Mouse (Mus musculus): Measurements from ENCODE around the gene Cdk2. TPM values are rescaled to one million over a fixed set of nuclear protein-coding genes. Genes with fewer than 3 reads are reported as not detected.

The Cdk2 gene
- polyA plus RNA-seq, 1 experiment, result 39.9 TPM

GRCm38 (mm10) chr10:128699611-128700010, 5.2 kb downstream of the Cdk2 start:
- no peak overlapping the region for H3K4me2 ChIP-seq (ENCODE audit: low read depth)
- peaks cover 21% of the 10 kb centered on the region for H3K36me3 ChIP-seq (ENCODE audit: control insufficient read depth, insufficient read depth)
- no peak overlapping the region for H3K4me3 ChIP-seq
- TF ChIP-seq TCF12 (IDR thresholded peaks at IDR 0.05; ENCODE audit: insufficient read depth, poor library complexity, severe bottlenecking), result no peak
- TF ChIP-seq MYOD1 (IDR thresholded peaks at IDR 0.05; ENCODE audit: control insufficient read depth in 1 of 3, insufficient read length in 2 of 3, low read depth in 2 of 3), result no peak
- TF ChIP-seq SRF (IDR thresholded peaks at IDR 0.05; ENCODE audit: control insufficient read depth, insufficient read length, low read depth), result no peak
- TF ChIP-seq POLR2A (IDR thresholded peaks at IDR 0.05; ENCODE audit: insufficient read length, low read depth), result no peak
- no peak for TF ChIP-seq USF1 (IDR thresholded peaks at IDR 0.05; ENCODE audit: low read depth)
- no peak for TF ChIP-seq TCF3 (IDR thresholded peaks at IDR 0.05; ENCODE audit: insufficient read length, low read depth)
- no peak for TF ChIP-seq POLR2AphosphoS2 (IDR thresholded peaks at IDR 0.05; ENCODE audit: insufficient read length, low read depth)
- TF ChIP-seq REST (IDR thresholded peaks at IDR 0.05; ENCODE audit: insufficient read depth, insufficient read length), result no peak
- TF ChIP-seq E2F4 (IDR thresholded peaks at IDR 0.05; ENCODE audit: insufficient read depth), result no peak
- no peak for TF ChIP-seq CEBPB (IDR thresholded peaks at IDR 0.05; ENCODE audit: insufficient read depth, poor library complexity, severe bottlenecking)
- TF ChIP-seq MYOG (IDR thresholded peaks at IDR 0.05; ENCODE audit: control insufficient read depth in 1 of 3, insufficient read depth in 1 of 3, insufficient read length in 2 of 3, low read depth in 2 of 3), result no peak
- no peak for TF ChIP-seq MAX (IDR thresholded peaks at IDR 0.05; ENCODE audit: low read depth)
- H3K27me3 ChIP-seq (ENCODE audit: control insufficient read depth, insufficient read depth, insufficient read length), result no peaks in the 10 kb centered on the region
- H3K79me2 ChIP-seq (ENCODE audit: control insufficient read depth, insufficient read depth), result peaks cover 22% of the 10 kb centered on the region
- no peak overlapping the region for H3ac ChIP-seq (ENCODE audit: control insufficient read depth, insufficient read length)

DNA sequence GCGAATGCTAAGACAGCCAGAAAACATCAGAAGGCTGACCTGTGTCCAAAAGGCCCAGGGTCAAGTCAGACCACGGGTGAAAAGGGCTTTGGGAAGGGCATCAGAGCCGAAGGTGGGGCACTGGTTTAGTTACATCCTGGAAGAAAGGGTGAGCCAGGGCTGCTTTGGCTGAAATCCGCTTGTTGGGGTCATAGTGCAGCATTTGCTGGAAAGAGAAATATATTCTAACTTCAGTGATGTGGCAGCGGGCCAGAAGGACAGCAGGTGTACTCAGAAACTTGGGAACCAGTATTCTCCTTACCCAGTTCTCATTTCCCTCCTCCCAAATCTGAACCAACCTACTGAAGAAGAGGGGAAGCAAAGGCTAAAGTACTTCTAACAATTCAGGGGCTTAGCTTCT, 5.8 kb downstream of the Cdk2 start:
- no peak overlapping the region for H3K4me3 ChIP-seq
- TF ChIP-seq TCF12 (IDR thresholded peaks at IDR 0.05; ENCODE audit: insufficient read depth, poor library complexity, severe bottlenecking) (no peak), CEBPB (IDR thresholded peaks at IDR 0.05; ENCODE audit: insufficient read depth, poor library complexity, severe bottlenecking) (no peak), E2F4 (IDR thresholded peaks at IDR 0.05; ENCODE audit: insufficient read depth) (no peak), USF1 (IDR thresholded peaks at IDR 0.05; ENCODE audit: low read depth) (no peak), POLR2AphosphoS2 (IDR thresholded peaks at IDR 0.05; ENCODE audit: insufficient read length, low read depth) (no peak), MYOG (IDR thresholded peaks at IDR 0.05; ENCODE audit: control insufficient read depth in 1 of 3, insufficient read depth in 1 of 3, insufficient read length in 2 of 3, low read depth in 2 of 3) (no peak), TCF3 (IDR thresholded peaks at IDR 0.05; ENCODE audit: insufficient read length, low read depth) (no peak), POLR2A (IDR thresholded peaks at IDR 0.05; ENCODE audit: insufficient read length, low read depth) (no peak), SRF (IDR thresholded peaks at IDR 0.05; ENCODE audit: control insufficient read depth, insufficient read length, low read depth) (no peak), REST (IDR thresholded peaks at IDR 0.05; ENCODE audit: insufficient read depth, insufficient read length) (no peak)
- H3K27me3 ChIP-seq (ENCODE audit: control insufficient read depth, insufficient read depth, insufficient read length), result no peaks in the 10 kb centered on the region
- no peak overlapping the region for H3ac ChIP-seq (ENCODE audit: control insufficient read depth, insufficient read length)
- no peak overlapping the region for H3K4me2 ChIP-seq (ENCODE audit: low read depth)
- peaks cover 21% of the 10 kb centered on the region for H3K36me3 ChIP-seq (ENCODE audit: control insufficient read depth, insufficient read depth)
- peaks cover 23% of the 10 kb centered on the region for H3K79me2 ChIP-seq (ENCODE audit: control insufficient read depth, insufficient read depth)

DNA sequence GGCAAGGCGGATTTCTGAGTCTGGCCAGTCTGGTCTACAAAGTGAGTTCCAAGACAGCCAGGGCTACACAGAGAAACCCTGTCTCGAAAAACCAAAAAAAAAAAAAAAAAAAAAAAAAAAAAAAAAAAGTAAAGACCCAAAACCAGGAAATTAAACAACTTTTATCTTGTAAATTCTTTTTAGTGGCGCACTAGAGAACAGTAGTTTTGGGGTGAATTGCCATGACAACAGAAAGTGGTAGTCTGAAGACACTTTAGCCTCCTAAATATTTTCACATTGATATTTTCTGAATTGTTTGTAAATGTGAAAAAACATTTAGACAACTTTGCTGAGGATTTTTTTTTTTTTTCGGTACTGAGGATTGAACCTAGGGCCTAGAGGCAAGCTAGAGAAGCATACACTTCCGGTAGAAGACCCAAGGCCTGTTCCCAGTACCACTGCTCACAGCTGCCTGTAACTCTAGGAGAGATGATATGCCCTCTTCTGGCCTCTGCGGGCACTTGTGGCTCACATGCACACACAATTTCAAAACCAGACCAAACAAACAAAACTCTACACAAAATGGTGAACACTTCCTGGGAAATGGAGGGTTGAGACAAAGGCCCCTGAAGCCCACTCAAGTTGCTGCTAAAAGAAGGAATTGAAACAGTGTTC, 7.6 kb downstream of the Cdk2 start:
- no peak overlapping the region for H3ac ChIP-seq (ENCODE audit: control insufficient read depth, insufficient read length)
- peak overlapping the region; percentile 74 for H3K4me2 ChIP-seq (ENCODE audit: low read depth)
- TF ChIP-seq POLR2A (IDR thresholded peaks at IDR 0.05; ENCODE audit: insufficient read length, low read depth) (no peak), REST (IDR thresholded peaks at IDR 0.05; ENCODE audit: insufficient read depth, insufficient read length) (no peak), MYOG (IDR thresholded peaks at IDR 0.05; ENCODE audit: control insufficient read depth in 1 of 3, insufficient read depth in 1 of 3, insufficient read length in 2 of 3, low read depth in 2 of 3) (no peak), MAX (IDR thresholded peaks at IDR 0.05; ENCODE audit: low read depth) (no peak), MYOD1 (IDR thresholded peaks at IDR 0.05; ENCODE audit: control insufficient read depth in 1 of 3, insufficient read length in 2 of 3, low read depth in 2 of 3) (no peak), POLR2AphosphoS2 (IDR thresholded peaks at IDR 0.05; ENCODE audit: insufficient read length, low read depth) (no peak), TCF3 (IDR thresholded peaks at IDR 0.05; ENCODE audit: insufficient read length, low read depth) (no peak), TCF12 (IDR thresholded peaks at IDR 0.05; ENCODE audit: insufficient read depth, poor library complexity, severe bottlenecking) (no peak)
- peaks cover 31% of the 10 kb centered on the region for H3K79me2 ChIP-seq (ENCODE audit: control insufficient read depth, insufficient read depth)
- H3K27me3 ChIP-seq (ENCODE audit: control insufficient read depth, insufficient read depth, insufficient read length), result no peaks in the 10 kb centered on the region
- H3K36me3 ChIP-seq (ENCODE audit: control insufficient read depth, insufficient read depth), result peaks cover 13% of the 10 kb centered on the region
- H3K4me3 ChIP-seq, result peak overlapping the region; percentile 76

GRCm38 (mm10) chr10:128695992-128696807, 8.6 kb downstream of the Cdk2 start, which contains the start of gene Rab5b:
Rab5b (minus strand) TSS chr10:128696264.
- Histone ChIP-seq H3K27me3 (ENCODE audit: control insufficient read depth, insufficient read depth, insufficient read length) (no peaks in the 10 kb centered on the region), H3ac (ENCODE audit: control insufficient read depth, insufficient read length) (peak within 1 kb of the TSS; percentile 65), H3K36me3 (ENCODE audit: control insufficient read depth, insufficient read depth) (peaks cover 3% of the 10 kb centered on the region), H3K4me2 (ENCODE audit: low read depth) (peak within 1 kb of the TSS; percentile 78), H3K79me2 (ENCODE audit: control insufficient read depth, insufficient read depth) (peaks cover 36% of the 10 kb centered on the region), H3K4me3 (peak within 1 kb of the TSS; percentile 76)
- TF ChIP-seq POLR2A (IDR thresholded peaks at IDR 0.05; ENCODE audit: insufficient read length, low read depth) (peak; percentile 85), USF1 (IDR thresholded peaks at IDR 0.05; ENCODE audit: low read depth) (peak; percentile 50), E2F4 (IDR thresholded peaks at IDR 0.05; ENCODE audit: insufficient read depth) (no peak), TCF3 (IDR thresholded peaks at IDR 0.05; ENCODE audit: insufficient read length, low read depth) (no peak), POLR2AphosphoS2 (IDR thresholded peaks at IDR 0.05; ENCODE audit: insufficient read length, low read depth) (peak; percentile 69), MYOG (IDR thresholded peaks at IDR 0.05; ENCODE audit: control insufficient read depth in 1 of 3, insufficient read depth in 1 of 3, insufficient read length in 2 of 3, low read depth in 2 of 3) (peak; percentile 6 to 80 (median 60)), CEBPB (IDR thresholded peaks at IDR 0.05; ENCODE audit: insufficient read depth, poor library complexity, severe bottlenecking) (0 out of 2 replicates have a peak, but pooled peaks have one; percentile 44), MAX (IDR thresholded peaks at IDR 0.05; ENCODE audit: low read depth) (no peak), REST (IDR thresholded peaks at IDR 0.05; ENCODE audit: insufficient read depth, insufficient read length) (no peak), SRF (IDR thresholded peaks at IDR 0.05; ENCODE audit: control insufficient read depth, insufficient read length, low read depth) (peak; percentile 37), MYOD1 (IDR thresholded peaks at IDR 0.05; ENCODE audit: control insufficient read depth in 1 of 3, insufficient read length in 2 of 3, low read depth in 2 of 3) (peak in 2 of 3 experiments; percentile 63 to 76), TCF12 (IDR thresholded peaks at IDR 0.05; ENCODE audit: insufficient read depth, poor library complexity, severe bottlenecking) (no peak)

All from myocyte (in vitro differentiated cells).